Mouse (Mus musculus) brown adipose tissue, adult 24 weeks (tissue): ENCODE data around the gene Tgm1. TPM values are rescaled to one million over a fixed set of nuclear protein-coding genes. Genes with fewer than 3 reads are reported as not detected.

Source experiments
- H3K27ac ChIP-seq: fragments of 200-500 bp; replicated peaks from 2 replicates; pipeline ENCODE4 v1.5.1; 2012; ENCODE audit warnings: low read depth, mild to moderate bottlenecking, low read length
- H3K4me1 ChIP-seq: fragments of 200-500 bp; 2 replicates; pipeline ENCODE4 v1.6.1; 2012; ENCODE audit warnings: low read length, mixed read lengths; ENCODE audit not compliant: control insufficient read depth, insufficient read depth, insufficient read length
- H3K4me3 ChIP-seq: fragments of 200-500 bp; 2 replicates; pipeline ENCODE4 v1.5.1; 2012; ENCODE audit warnings: low read depth, mild to moderate bottlenecking, low read length, moderate library complexity; ENCODE audit not compliant: insufficient read depth
- polyA plus RNA-seq: library from polyadenylated mRNA; stranded (reverse); fragments of >200 nt; gene quantifications from 2 replicates; pipeline ENCODE4 v1.2.4, GENCODE M21; 2012; ENCODE audit not compliant: missing spikeins, insufficient read depth, insufficient read length

The Tgm1 gene
- polyA plus RNA-seq, 1 experiment = not detected

GRCm38 (mm10) chr14:55714893-55715292 lies 1.2 kb upstream of the Tgm1 start:
- H3K4me1 ChIP-seq = no peaks in the 10 kb centered on the region
- no peak overlapping the region for H3K27ac ChIP-seq
- H3K4me3 ChIP-seq = no peak overlapping the region

DNA sequence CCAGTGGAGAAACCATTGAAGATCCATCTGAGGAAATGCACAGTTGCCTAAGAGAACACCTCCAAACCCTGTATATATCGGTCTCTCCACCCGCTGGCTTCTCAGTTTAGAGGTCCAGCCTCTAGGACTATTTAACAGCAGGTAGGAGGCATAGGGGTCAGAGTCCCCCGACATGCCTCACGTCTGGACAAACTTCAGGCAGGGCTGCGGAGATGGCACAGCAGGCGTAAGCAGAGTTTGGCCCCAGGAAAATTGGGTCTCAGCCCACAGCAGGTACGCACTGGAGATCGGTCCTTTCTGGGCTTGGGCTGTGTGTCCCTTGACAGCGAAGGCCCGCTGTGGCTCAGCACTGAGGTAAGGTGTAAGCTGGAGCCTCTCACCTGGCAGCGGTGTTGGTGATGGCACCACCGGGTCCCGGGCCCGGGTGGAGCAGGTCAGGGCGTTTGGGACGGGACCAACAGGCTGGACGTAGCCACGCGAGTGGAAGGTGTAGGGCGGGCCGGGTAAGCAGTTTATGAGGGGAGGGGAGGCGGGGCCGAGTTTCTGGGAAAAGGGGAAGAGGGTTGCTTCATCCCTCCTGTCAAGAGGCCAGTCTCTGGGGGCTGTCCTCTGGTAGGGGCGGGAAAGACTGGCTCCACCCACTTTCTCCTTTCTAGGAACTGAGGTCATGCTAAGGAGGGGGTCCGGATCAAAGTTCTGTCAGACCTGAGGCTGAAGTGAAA lies 558 bp downstream of the Tgm1 start:
- H3K4me3 ChIP-seq = peak overlapping the region; percentile 36
- no peaks in the 10 kb centered on the region for H3K4me1 ChIP-seq
- no peak overlapping the region for H3K27ac ChIP-seq

DNA sequence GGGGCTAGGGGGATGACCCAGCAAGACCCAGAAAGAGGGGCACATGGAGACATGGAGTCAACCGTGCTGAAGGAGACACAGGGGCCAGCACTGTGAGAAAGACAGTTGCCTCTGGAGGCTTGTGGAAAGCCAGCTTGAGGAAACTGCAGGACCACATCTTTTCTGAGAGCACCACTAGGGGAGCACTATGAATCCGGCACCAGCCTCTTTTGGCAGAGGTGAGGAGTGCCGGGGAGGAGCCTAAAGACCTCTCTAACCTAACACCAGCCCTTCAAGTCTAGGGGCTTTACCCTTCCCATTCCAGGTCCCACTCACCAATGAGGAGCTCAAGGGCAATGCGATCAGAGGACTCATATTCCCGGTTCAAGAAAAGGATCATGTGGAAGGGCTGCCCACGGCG lies 1.9 kb downstream of the Tgm1 start:
- no peak overlapping the region for H3K27ac ChIP-seq
- H3K4me1 ChIP-seq = no peaks in the 10 kb centered on the region
- no peak overlapping the region for H3K4me3 ChIP-seq

DNA sequence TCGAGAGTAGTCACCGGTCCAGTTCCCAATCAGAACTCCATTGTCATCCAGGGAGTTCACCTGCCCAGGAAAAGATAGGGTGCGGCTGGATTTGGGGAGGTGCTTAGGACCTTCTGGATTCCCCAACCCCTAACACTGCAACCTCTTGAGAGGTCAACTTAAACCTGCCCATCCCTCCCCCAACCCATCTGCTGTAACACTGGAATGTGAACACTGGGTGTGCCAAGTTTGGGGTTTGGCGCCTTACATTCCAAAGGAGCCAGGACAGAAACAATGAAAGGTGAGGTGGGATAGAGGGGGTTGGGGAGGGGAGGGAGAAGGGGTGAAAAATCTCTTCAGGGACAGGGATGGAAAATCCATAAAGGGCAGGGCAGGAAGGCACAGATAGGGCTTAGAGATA lies 4.2 kb downstream of the Tgm1 start:
- Histone ChIP-seq H3K4me3 (no peak overlapping the region), H3K27ac (no peak overlapping the region), H3K4me1 (no peaks in the 10 kb centered on the region)

GRCm38 (mm10) chr14:55707397-55707796 lies 6.3 kb downstream of the Tgm1 start:
- no peaks in the 10 kb centered on the region for H3K4me1 ChIP-seq
- H3K4me3 ChIP-seq = no peak overlapping the region
- H3K27ac ChIP-seq = no peak overlapping the region

GRCm38 (mm10) chr14:55706051-55706600 lies 7.6 kb downstream of the Tgm1 start:
- Histone ChIP-seq H3K4me1 (no peaks in the 10 kb centered on the region), H3K4me3 (no peak overlapping the region), H3K27ac (no peak overlapping the region)

GRCm38 (mm10) chr14:55702761-55703160 lies 11.0 kb downstream of the Tgm1 start:
- Histone ChIP-seq H3K4me3 (no peak overlapping the region), H3K27ac (no peak overlapping the region), H3K4me1 (no peaks in the 10 kb centered on the region)

DNA sequence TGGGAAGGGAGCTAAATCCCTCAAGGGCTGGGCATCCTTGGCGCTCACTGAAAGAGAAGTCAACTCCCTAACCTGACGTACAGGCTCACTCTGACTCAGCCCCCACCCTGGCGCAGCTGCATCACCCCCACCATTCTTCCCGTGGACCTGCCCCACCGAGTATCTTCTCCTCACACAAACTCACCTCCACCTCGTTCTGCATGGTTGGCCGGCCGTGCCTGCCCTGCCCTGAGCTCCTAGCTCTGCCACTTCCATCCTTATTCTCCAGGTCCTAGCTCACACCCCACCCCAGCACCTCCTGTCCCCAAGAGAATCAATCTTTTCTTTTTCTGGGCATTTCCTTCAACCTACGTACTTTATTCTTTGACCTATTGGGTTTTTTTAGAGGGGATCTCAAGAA lies 12.6 kb downstream of the Tgm1 start:
- Histone ChIP-seq H3K27ac (no peak overlapping the region), H3K4me3 (no peak overlapping the region), H3K4me1 (no peaks in the 10 kb centered on the region)

- H3K27ac ChIP-seq = peak overlapping the region; percentile 60; the same call in 1 of the 2 replicates
- H3K4me1 ChIP-seq = no peaks in the 10 kb centered on the region
- peak overlapping the region; percentile 45 for H3K4me3 ChIP-seq
These were observed 16.5 kb downstream of the Tgm1 start for GRCm38 (mm10) chr14:55697226-55697625.

DNA sequence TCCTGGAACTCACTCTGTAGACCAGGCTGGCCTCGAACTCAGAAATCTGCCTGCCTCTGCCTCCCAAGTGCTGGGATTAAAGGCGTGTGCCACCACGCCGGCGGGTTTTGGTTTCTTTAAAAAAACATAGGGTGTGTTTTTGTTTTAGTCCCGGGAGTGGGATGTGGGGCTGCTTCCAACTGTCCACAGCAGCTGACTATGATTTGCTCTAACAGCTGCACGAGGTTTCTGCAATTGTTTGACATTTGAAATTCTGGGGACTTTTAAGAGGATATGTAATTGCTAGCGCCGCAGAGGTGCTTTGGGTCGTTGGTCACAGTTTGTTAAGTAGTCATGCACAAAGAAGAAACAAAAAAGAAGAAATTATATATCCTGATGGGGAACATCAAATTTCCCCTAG lies 24.3 kb downstream of the Tgm1 start:
- H3K4me1 ChIP-seq = no peaks in the 10 kb centered on the region

DNA sequence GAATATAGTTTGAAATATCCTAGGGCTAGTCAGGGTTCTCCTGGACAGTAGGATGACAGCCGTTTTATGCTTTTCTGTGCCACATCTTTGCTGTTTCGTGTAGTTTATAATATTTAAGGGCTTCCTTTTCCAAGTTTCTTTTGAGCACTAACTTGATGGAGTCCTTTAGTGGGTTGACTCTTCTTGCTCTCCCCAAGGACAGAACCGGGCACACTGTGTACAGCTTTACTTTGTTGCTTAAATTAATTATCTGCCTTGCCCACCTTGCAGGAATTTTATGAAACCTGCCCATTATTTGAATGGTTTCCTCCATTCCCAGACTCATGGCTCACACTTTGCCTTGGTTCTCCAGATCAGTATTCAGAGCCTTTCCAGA lies 31.6 kb downstream of the Tgm1 start:
- peak overlapping the region; percentile 81 for H3K4me3 ChIP-seq
- H3K4me1 ChIP-seq = no peaks in the 10 kb centered on the region
- H3K27ac ChIP-seq = peak overlapping the region; percentile 6

More for the DNA sequence above, 24.3 kb downstream of the Tgm1 start:
- H3K27ac ChIP-seq = no peak overlapping the region
- no peak overlapping the region for H3K4me3 ChIP-seq

GRCm38 (mm10) chr14:55681160-55682117 lies 32.3 kb downstream of the Tgm1 start, which contains the start of gene Tinf2:
TSS of gene Tinf2 (minus strand) at chr14:55681820.
- peak within 1 kb of the TSS; percentile 76 for H3K27ac ChIP-seq
- peak within 1 kb of the TSS; percentile 81 for H3K4me3 ChIP-seq
- no peaks in the 10 kb centered on the region for H3K4me1 ChIP-seq

DNA sequence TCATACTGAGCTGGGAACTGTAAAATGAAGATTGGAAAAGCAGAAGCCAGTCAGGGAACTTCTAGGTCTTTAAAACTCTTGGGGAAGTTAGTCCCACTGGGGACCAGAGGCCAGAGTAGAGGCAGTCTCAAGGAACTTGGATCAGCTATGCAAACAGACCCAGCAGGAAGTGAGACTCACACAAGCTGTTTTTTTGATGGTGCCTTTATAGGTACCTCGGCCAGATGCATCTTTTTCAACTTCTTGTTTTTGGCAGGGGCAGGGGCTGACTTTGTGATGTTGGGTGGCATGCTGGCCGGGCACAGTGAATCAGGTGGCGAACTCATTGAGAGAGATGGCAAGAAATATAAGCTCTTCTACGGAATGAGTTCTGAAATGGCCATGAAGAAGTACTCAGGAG lies 36.1 kb downstream of the Tgm1 start:
- H3K4me1 ChIP-seq = 0 out of 2 replicates have a peak, but pooled peaks cover 2% of the 10 kb centered on the region
- no peak overlapping the region for H3K27ac ChIP-seq
- no peak overlapping the region for H3K4me3 ChIP-seq

- Histone ChIP-seq H3K4me1 (peaks cover 4% of the 10 kb centered on the region; the same call in 1 of the 2 replicates), H3K27ac (0 out of 2 replicates have a peak overlapping the region, but pooled peaks have one; percentile 44), H3K4me3 (peak overlapping the region; percentile 69)
These were observed 41.0 kb downstream of the Tgm1 start for GRCm38 (mm10) chr14:55672741-55673060.
